Mouse (Mus musculus) midbrain, embryonic 11.5 days (tissue): ENCODE measurements at regions not wholly inside any gene's neighbourhood (a gene's known extent, or its start where the extent isn't known, plus 50 kb on each side); places are given as distances from the start of the nearest gene placed in this dataset.

ENCODE experiments used
- ATAC-seq: fragments of 200-750 bp; cut with Nextera tagmentation; 2 replicates; pipeline ENCODE4 v1.8.0; 2017; ENCODE audit warnings: moderate TSS enrichment, moderate library complexity; ENCODE audit not compliant: low FRiP score
- DNase-seq: peaks from one replicate; pipeline ENCODE4 v3.0.0; 2015; ENCODE audit warnings: low spot score; ENCODE audit errors: missing footprints
- H3K27ac ChIP-seq: fragments of 300-500 bp; sonication (generic); 2 replicates; pipeline ENCODE4 v1.5.1; 2014; ENCODE audit warnings: low read depth, low read length
- H3K27me3 ChIP-seq: fragments of 300-500 bp; sonication (generic); 2 replicates; pipeline ENCODE4 v1.6.1; 2014; ENCODE audit warnings: mild to moderate bottlenecking, low read length, moderate library complexity, mixed read lengths; ENCODE audit not compliant: control insufficient read depth, insufficient read depth
- H3K36me3 ChIP-seq: fragments of 300-500 bp; sonication (generic); 2 replicates; pipeline ENCODE4 v1.6.1; 2014; ENCODE audit warnings: mild to moderate bottlenecking, low read length, moderate library complexity, mixed read lengths; ENCODE audit not compliant: control insufficient read depth, insufficient read depth
- H3K4me1 ChIP-seq: fragments of 300-500 bp; sonication (generic); 2 replicates; pipeline ENCODE4 v1.6.1; 2014; ENCODE audit warnings: low read length; ENCODE audit not compliant: control insufficient read depth, insufficient read depth
- H3K4me2 ChIP-seq: fragments of 300-500 bp; sonication (generic); 2 replicates; pipeline ENCODE4 v1.6.1; 2014; ENCODE audit warnings: mild to moderate bottlenecking, moderate library complexity
- H3K4me3 ChIP-seq: fragments of 300-500 bp; sonication (generic); 2 replicates; pipeline ENCODE4 v1.5.1; 2014; ENCODE audit warnings: low read depth, low read length
- H3K9ac ChIP-seq: fragments of 300-500 bp; sonication (generic); 2 replicates; pipeline ENCODE4 v1.6.1; 2014; ENCODE audit warnings: low read length
- H3K9me3 ChIP-seq: fragments of 300-500 bp; sonication (generic); 2 replicates; pipeline ENCODE4 v1.6.1; 2016; ENCODE audit warnings: low read length; ENCODE audit not compliant: control insufficient read depth
- WGBS: fragments of 180-500 bp; shearing (Covaris S2); extraction: QIAGEN DNeasy Blood & Tissue Kit; methylation state at CpG from one replicate; pipeline ENCODE4 v1.1.7; 2014; 5-methylcytosine and 5-hydroxymethylcytosine counted together

DNA sequence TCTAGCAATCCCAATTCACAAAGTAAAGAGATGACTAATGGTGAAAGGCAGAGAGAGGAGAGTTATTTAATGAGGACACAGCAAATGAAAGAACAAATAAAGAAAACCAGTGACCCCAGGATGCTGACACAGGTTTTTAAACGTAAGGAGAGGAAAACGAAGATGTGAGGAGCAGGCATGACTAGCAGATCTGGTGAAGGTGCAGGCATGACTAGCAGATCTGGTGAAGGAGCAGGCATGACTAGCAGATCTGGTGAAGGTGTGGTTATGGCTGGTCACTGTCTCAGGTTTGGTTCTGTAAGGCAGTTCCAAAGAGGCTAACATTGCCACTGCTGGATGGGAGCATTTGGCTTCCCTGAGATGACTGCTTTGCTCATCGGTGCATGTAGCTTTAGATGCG lies 57.0 kb downstream of the Mbl2 start:
- no peaks in the 10 kb centered on the region for H3K36me3 ChIP-seq
- WGBS: 76% methylated on average over 4 of the region's 4 CpGs
- H3K4me3 ChIP-seq: no peak overlapping the region
- DNase-seq (no peak), ATAC-seq (no peak)
- H3K27me3 ChIP-seq: no peaks in the 10 kb centered on the region
- H3K9ac ChIP-seq: no peak overlapping the region
- H3K27ac ChIP-seq: no peak overlapping the region
- H3K4me1 ChIP-seq: no peaks in the 10 kb centered on the region
- no peaks in the 10 kb centered on the region for H3K9me3 ChIP-seq
- H3K4me2 ChIP-seq: no peak overlapping the region

DNA sequence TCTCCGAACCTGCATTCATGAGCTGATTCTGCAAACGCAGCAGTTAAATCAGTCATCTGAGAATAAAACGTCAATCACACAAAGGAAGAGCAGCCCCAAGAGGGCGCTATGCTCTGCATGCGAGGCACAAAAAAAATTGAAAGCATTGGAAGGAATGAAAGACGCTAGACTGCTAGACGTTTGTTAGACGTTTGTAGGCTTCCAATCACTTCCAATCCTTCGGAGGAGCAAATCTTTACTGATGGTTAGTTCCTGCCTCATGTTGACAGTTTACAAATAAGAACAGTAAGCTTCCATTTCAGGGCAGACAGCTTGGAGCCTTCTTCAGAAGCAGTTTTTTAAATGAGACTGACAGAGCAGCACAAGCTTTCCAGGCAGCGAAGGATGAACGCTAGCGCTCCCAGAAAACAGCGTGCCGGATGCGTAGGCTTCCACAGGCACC lies 62.5 kb downstream of the Mbl2 start:
- DNase-seq (peak; percentile 91), ATAC-seq (no peak)
- H3K9me3 ChIP-seq: no peaks in the 10 kb centered on the region
- no peaks in the 10 kb centered on the region for H3K4me1 ChIP-seq
- H3K27me3 ChIP-seq: no peaks in the 10 kb centered on the region
- no peak overlapping the region for H3K4me3 ChIP-seq
- H3K36me3 ChIP-seq: no peaks in the 10 kb centered on the region
- H3K9ac ChIP-seq: no peak overlapping the region
- no peak overlapping the region for H3K4me2 ChIP-seq
- WGBS: 44% methylated on average over 15 of the region's 15 CpGs
- no peak overlapping the region for H3K27ac ChIP-seq

DNA sequence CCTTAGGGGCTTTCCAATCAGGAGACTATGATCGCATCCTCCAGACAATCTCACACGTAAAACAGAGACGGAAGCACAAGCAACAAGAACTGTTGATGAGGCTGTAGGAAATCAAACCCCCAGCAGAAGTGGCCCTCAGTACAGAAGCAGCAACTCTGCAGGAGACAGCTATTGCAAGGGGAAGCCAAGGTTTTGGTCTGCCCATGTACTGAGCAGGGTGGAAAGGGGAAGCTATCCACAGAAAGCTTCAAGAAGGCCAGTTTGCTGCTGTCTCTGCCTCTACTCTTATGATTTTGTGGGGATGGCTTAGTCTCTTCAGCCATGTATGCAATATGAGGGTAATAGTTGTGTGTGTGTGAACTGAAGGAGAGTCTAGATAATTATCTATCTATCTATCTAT lies 63.3 kb downstream of the Mbl2 start:
- H3K9me3 ChIP-seq: no peaks in the 10 kb centered on the region
- H3K27ac ChIP-seq: no peak overlapping the region
- ATAC-seq (no peak), DNase-seq (no peak)
- no peaks in the 10 kb centered on the region for H3K36me3 ChIP-seq
- no peaks in the 10 kb centered on the region for H3K27me3 ChIP-seq
- H3K4me1 ChIP-seq: no peaks in the 10 kb centered on the region
- no peak overlapping the region for H3K4me2 ChIP-seq
- H3K9ac ChIP-seq: no peak overlapping the region
- no peak overlapping the region for H3K4me3 ChIP-seq
- WGBS: 87% methylated on average over 3 of the region's 3 CpGs

DNA sequence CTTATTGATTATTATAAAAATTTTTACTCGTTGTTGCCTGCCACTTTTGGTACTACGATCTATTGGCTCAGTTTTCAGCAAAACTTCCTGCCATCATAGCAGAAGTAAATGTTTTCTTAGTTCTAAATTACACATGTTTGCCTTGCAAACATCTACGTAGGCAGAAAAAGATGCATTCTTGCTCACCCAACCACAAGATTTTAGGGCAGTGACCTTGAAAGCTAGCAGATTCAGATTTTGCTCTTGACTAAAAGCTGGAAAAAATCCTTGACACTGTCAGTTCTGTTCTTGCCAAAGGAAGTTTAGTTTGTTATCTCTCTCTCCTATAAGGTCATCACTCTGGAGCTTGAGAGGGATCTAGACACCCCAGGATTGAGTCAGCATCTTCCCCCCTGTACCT lies 66.8 kb downstream of the Mbl2 start:
- DNase-seq (no peak), ATAC-seq (no peak)
- Histone ChIP-seq H3K4me1 (no peaks in the 10 kb centered on the region), H3K9me3 (no peaks in the 10 kb centered on the region), H3K27me3 (no peaks in the 10 kb centered on the region), H3K4me3 (no peak overlapping the region), H3K36me3 (no peaks in the 10 kb centered on the region), H3K4me2 (no peak overlapping the region), H3K9ac (no peak overlapping the region), H3K27ac (no peak overlapping the region)
- 83% methylated on average over 3 of the region's 3 CpGs for WGBS

DNA sequence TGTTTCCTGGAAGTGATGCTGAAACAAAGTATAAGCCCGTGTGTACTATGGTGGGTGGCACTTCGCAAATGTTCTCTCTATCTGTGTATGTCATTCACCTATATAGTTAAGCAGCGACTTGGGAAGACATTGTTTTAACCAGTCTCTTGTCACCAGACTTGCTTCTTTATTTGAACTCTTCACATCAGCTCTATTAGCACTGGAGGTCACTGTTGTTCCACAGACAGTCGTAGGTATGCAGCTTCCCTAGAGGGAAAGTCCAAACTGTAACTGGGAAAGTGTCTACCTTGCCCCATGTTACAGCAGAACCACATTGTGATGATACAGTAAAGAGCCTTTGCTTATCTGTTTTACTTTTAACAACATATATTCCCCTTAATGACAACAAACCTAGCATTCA lies 69.5 kb downstream of the Mbl2 start:
- peak; percentile 72 for DNase-seq
- 78% methylated on average over 4 of the region's 4 CpGs for WGBS
- no peaks in the 10 kb centered on the region for H3K9me3 ChIP-seq

DNA sequence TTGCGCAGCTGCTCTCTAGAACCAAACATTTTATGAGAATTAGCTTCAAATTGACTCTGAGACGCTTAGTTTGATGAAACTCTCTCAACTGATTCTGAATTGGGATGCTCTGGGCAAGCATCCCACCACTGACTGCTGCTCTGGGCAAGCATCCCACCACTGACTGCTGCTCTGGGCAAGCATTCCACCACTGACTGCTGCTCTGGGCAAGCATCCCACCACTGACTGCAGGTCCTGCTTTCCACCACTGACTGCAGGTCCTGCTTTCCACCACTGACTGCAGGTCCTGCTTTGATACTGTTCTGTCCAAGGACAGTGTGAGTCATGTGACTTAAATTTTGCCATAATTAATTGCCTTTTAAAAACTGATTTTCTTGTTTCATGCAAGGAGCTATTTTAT lies 73.6 kb downstream of the Mbl2 start:
- no peak overlapping the region for H3K27ac ChIP-seq
- DNase-seq (no peak), ATAC-seq (no peak)
- WGBS: 94% methylated on average over 2 of the region's 2 CpGs
- no peaks in the 10 kb centered on the region for H3K27me3 ChIP-seq
- no peaks in the 10 kb centered on the region for H3K36me3 ChIP-seq
- no peak overlapping the region for H3K4me2 ChIP-seq
- no peak overlapping the region for H3K4me3 ChIP-seq
- no peaks in the 10 kb centered on the region for H3K9me3 ChIP-seq
- no peaks in the 10 kb centered on the region for H3K4me1 ChIP-seq
- H3K9ac ChIP-seq: no peak overlapping the region

More for the DNA sequence above, 69.5 kb downstream of the Mbl2 start:
- H3K36me3 ChIP-seq: no peaks in the 10 kb centered on the region
- no peak for ATAC-seq
- H3K27me3 ChIP-seq: no peaks in the 10 kb centered on the region
- no peaks in the 10 kb centered on the region for H3K4me1 ChIP-seq
- no peak overlapping the region for H3K27ac ChIP-seq
- H3K4me3 ChIP-seq: no peak overlapping the region
- H3K4me2 ChIP-seq: no peak overlapping the region
- H3K9ac ChIP-seq: no peak overlapping the region

DNA sequence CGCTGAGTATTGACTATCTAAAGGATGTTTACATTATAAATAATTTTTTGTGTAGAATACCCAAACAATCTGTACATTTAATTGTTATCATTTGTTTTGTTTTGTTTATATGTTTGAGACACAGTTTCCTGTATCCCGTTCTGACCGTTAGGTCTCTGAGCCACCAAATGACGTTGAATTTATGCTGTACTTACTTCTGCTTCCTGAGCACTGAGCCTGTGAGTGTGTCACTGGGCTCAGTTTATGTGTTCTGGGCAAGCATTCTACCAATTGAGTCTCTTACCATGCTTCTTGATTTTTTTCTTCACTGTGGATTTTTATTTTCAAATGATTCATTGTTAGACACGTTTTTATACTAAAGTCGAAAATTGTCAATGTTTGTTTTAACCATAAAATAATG lies 74.2 kb downstream of the Mbl2 start:
- Histone ChIP-seq H3K27me3 (no peaks in the 10 kb centered on the region), H3K36me3 (no peaks in the 10 kb centered on the region), H3K4me1 (no peaks in the 10 kb centered on the region), H3K4me3 (no peak overlapping the region), H3K4me2 (no peak overlapping the region), H3K9me3 (no peaks in the 10 kb centered on the region), H3K27ac (no peak overlapping the region), H3K9ac (no peak overlapping the region)
- 90% methylated on average over 6 of the region's 6 CpGs for WGBS
- DNase-seq (no peak), ATAC-seq (no peak)

DNA sequence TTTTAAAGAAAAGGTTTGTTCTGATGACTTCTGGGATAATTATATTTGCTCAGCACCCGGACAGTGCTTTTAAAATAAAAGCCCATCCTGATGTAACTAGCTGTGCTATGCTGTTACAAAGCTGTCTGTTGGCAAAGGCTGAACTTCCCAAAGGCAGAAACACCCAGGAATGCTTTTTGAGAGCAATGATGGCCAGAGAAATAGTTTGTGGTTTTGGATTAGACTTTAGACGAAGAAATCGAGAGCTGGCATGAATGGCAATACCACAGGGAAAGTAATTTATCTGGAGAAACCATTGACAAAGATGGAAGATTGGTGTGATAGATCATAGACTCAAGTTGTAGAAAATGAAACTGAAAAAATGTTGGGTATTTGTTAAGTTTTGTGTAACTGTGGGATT lies 84.6 kb downstream of the Mbl2 start:
- Histone ChIP-seq H3K4me1 (no peaks in the 10 kb centered on the region), H3K9ac (no peak overlapping the region), H3K4me3 (no peak overlapping the region), H3K9me3 (no peaks in the 10 kb centered on the region), H3K27me3 (no peaks in the 10 kb centered on the region), H3K36me3 (no peaks in the 10 kb centered on the region), H3K27ac (no peak overlapping the region), H3K4me2 (no peak overlapping the region)
- ATAC-seq (no peak), DNase-seq (no peak)
- WGBS: 89% methylated on average over 3 of the region's 3 CpGs

DNA sequence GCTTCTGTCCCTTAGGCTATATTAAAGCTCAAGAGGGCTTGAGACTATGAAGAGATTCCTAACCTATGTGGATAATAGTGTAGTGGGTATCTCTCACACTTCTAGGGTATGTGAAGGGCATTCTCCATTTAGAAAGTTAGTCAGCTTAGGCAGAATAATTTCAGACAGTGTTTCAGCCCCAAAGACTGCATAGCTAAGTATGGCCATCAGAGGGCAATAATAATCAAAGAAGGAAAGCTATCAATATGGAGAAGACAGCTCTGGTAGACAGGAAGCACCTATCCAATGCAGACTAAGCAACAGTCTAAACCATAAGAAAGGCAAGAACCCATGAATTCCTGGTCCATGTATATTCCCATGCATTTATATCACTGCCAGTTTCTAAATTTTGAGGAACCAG lies 95.0 kb downstream of the Mbl2 start:
- Histone ChIP-seq H3K36me3 (no peaks in the 10 kb centered on the region), H3K4me3 (no peak overlapping the region), H3K4me2 (no peak overlapping the region), H3K9ac (no peak overlapping the region), H3K4me1 (no peaks in the 10 kb centered on the region), H3K9me3 (no peaks in the 10 kb centered on the region; the same call in 1 of the 2 replicates), H3K27me3 (no peaks in the 10 kb centered on the region), H3K27ac (no peak overlapping the region)
- DNase-seq: no peak
- no peak for ATAC-seq

DNA sequence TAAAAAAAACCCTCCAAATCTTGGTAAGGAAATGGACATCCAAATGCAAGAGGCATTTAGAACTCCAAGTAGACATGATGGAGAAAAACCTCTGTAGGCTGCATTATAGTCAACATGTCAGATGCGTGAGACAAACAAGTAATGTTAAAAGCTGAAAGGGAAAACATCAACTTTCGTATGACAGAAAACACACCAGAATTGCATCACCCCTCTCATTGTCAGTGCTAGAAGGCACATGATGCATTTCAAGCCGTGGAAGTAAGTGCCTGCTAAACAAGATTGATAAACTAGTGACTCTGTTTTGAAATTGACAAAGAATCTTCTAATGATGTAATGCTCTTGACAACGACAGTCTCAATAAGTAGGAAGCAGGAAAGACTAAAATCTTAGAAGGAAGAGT lies 96.1 kb downstream of the Mbl2 start:
- no peaks in the 10 kb centered on the region for H3K27me3 ChIP-seq
- H3K9ac ChIP-seq: no peak overlapping the region
- DNase-seq (no peak), ATAC-seq (no peak)
- H3K4me2 ChIP-seq: no peak overlapping the region
- 89% methylated on average over 4 of the region's 4 CpGs for WGBS
- H3K4me1 ChIP-seq: no peaks in the 10 kb centered on the region
- H3K9me3 ChIP-seq: no peaks in the 10 kb centered on the region; the same call in 1 of the 2 replicates
- no peak overlapping the region for H3K27ac ChIP-seq
- no peak overlapping the region for H3K4me3 ChIP-seq
- no peaks in the 10 kb centered on the region for H3K36me3 ChIP-seq
